Mouse (Mus musculus) E14TG2a.4 (cell line): ENCODE results near the gene Barx1.

Source experiments
- CTCF ChIP-seq: conservative IDR thresholded peaks from 2 replicates; pipeline ENCODE4 v1.5.1; 2014; ENCODE audit warnings: low read length
- NANOG ChIP-seq: IDR thresholded peaks from 2 replicates; pipeline ENCODE4 v1.6.1; 2014; ENCODE audit warnings: borderline replicate concordance, low read length, mixed read lengths
- POU5F1 ChIP-seq: IDR thresholded peaks from 2 replicates; pipeline ENCODE4 v1.6.1; 2014; ENCODE audit warnings: low read length, borderline replicate concordance

GRCm38 (mm10) chr13:48663211-48663987, 601 bp downstream of the Barx1 start:
- TF ChIP-seq CTCF (no peak), NANOG (no peak), POU5F1 (no peak)
